Mouse (Mus musculus) stomach, postnatal 0 days (tissue): ENCODE results near the gene Crisp4.

Source experiments
- CTCF ChIP-seq: IDR thresholded peaks from 2 replicates; pipeline ENCODE4 v1.5.1; 2016; ENCODE audit warnings: antibody characterized with exemption, low read depth, mild to moderate bottlenecking, moderate library complexity
- EP300 ChIP-seq: optimal IDR thresholded peaks from 2 replicates; pipeline ENCODE3; 2016; ENCODE audit warnings: antibody characterized with exemption

- no peak for TF ChIP-seq EP300
- no peak for TF ChIP-seq CTCF
Measured at GRCm38 (mm10) chr1:18105029-18105865, 40.5 kb downstream of the Crisp4 start.
